Mouse (Mus musculus): ENCODE results near the gene Kctd14.
"Not testable (repeated sequence)": the region's sequence is repeated elsewhere in the genome, so short reads cannot be mapped to it uniquely, and the experiment has no call there.

Gene Kctd14

DNA sequence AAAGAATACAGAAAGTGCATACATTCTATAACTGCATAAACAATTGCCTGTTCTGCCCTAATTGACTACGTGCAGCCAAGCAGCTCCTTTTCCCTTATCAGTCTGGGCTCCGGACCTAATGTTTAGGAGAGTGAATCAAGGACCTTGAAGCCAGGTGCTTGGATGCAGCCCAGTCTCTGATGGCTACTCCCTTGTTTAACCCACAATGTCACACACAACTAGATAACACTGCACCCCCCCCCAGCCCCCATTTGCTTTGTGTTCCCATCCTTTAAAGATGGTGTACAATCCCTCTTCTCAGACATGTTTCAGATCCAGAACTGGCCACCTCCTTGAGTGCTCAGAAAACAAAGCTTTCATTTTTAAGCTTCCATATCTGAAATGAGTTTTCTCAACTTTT is at the start of gene Kctd14:
Kctd14 (plus strand) TSS at position 301 of the 400 bp plus-strand sequence.
- not testable (repeated sequence) for DNase-seq (ENCODE audit: low spot score in 2 of 2)

DNA sequence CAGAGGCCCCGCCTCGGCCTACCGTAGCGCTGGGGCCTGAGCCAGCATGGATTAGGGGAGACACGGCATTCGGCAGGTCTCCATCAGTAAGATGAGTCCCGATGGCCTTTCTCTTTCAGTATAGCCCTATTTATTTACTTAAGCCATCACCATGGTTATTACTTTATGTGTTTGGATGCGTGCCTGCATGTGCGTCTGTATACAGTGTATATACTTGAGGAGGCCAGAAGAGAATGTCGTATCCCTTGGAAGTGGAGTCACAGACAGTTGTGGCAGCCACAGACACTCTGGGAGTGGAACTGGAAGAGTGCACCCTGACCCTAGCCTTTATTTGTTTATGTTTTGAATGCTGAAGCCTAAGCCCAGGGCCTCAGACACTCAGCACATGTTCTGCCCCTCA is 44.0 kb upstream of the Kctd14 start:
- DNase-seq (ENCODE audit: low spot score in 2 of 2) = no peak

DNA sequence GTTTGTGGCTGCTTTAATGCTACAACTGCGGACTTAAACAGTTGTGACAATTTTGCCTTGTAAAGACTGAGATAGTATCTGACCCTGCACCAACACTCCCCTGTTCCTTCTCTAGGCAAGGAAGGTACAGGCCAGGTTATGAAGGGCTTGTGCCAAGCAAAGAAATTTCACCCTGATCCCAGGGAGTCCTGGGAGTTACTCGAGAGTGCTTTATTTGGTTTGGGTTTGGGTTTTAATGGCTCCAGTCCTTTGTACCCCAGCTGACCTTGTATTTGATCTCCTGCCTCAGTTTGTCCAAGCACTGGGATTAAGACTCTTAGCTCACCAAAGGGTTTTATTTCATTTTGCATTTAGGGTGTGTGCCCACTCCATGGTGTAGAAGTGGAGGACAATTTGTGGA is 40.0 kb upstream of the Kctd14 start:
- DNase-seq (ENCODE audit: low spot score in 2 of 2) = no peak

DNA sequence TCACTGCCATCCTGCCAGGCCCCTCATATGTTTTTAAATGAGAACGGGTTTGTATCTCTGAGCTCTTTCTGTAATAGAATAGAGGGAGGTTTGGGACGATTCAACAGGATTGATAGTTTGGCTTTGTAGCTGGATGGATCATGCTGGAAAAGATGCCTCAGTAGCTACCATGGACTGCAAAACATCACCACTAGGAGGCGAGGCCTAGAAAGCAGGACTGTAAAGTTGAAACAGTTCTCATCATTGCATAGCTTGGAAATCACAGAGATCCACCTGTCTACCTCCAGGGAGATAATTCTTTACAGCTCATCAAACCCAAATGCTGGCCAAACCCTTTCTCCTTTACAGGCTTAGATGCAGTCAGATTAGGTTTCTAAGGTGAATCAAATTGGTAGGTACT is 39.5 kb upstream of the Kctd14 start:
- no peak for DNase-seq (ENCODE audit: low spot score in 2 of 2)

DNA sequence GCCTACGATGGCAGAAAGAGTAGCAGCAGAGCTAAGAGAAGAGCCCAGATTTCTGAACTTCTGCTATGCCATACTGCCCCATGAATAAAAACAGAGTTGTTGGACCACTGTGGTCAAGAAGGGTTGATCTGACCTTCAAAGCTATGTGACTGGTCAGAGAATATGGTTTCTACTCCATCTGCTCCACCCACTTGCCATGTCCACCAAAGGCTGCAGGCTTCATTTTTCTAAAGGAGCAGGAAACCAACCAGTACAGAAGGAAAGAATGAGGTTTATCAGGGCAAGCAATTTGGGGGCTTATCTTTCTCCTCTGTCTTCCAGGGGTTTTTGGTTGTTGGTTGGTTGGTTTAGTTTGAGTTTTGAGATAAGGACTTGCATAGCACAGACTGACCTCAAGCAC is 37.1 kb upstream of the Kctd14 start:
- no peak for DNase-seq (ENCODE audit: low spot score in 2 of 2)

DNA sequence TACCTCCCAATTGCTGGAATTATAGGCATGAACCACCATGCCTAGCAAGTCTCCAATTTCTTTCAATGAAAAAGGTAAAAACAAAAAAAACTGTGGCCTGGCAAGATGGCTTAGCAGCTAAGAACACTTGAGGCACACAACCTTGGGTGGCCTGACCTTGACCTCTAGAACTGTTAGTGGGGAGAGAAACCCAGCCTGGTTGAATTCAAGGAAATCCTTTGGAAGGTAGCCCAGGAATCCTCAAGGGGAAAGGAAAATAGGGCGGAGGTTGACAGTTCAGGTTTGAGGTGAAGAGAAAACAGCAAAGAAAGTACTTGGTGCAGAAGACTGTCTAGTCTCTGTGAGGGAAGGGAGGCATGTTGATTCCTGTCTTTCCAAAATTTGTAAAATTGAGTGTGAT is 36.7 kb upstream of the Kctd14 start:
- no peak for DNase-seq (ENCODE audit: low spot score in 2 of 2)

DNA sequence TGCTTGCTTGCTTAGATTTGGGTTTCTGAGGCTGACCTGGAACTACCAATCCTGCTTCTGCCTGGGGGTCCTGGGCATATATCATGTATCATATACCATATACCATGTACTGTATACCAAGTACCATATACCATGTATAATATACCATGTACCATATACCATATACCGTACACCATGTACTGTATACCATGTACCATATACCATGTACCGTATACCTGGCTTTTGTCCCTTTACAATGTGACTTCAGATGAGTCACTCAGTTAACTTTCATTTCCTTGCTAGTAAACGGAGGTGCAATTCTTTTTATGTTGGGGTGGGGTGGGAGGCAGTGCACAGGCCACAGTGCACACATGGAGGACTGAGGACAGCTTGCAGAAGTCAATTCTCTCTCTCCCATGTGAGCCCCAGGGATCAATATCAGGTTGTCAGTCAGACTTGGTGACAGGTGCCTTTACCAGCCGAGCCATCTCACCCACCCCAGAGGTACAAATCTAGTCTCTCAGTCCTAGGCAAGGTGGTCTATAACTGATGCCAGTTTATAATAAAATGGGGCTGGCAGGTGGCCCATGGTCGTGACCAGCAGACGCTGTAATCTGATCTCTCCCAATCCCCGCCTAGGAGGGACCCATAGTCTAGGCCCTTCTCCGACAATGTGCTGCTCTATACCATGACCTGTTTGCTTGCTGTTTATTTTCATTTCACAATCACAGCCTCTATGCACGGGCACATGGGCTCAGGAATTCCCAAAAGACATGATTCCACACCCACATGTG is 36.0 kb upstream of the Kctd14 start:
- DNase-seq (ENCODE audit: low spot score in 2 of 2) = no peak

DNA sequence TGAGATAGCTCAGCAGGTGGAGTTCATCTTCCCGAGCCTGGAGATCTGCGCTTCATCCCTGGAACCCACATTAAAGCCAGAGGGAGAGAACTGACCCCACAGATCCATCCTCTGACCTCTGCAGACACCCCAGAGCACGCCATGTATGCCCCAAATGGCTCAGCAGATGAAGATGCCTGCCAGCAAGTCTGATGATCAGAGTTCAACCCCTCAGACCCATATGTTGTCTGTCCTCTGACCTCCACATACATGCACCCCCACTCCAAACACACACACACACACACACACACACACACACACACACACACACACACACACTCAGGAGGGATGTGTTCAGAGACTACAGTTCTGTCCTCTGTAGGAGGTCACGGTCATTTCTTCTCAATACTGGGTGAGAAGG is 34.6 kb upstream of the Kctd14 start:
- DNase-seq (ENCODE audit: low spot score in 2 of 2) = no peak

DNA sequence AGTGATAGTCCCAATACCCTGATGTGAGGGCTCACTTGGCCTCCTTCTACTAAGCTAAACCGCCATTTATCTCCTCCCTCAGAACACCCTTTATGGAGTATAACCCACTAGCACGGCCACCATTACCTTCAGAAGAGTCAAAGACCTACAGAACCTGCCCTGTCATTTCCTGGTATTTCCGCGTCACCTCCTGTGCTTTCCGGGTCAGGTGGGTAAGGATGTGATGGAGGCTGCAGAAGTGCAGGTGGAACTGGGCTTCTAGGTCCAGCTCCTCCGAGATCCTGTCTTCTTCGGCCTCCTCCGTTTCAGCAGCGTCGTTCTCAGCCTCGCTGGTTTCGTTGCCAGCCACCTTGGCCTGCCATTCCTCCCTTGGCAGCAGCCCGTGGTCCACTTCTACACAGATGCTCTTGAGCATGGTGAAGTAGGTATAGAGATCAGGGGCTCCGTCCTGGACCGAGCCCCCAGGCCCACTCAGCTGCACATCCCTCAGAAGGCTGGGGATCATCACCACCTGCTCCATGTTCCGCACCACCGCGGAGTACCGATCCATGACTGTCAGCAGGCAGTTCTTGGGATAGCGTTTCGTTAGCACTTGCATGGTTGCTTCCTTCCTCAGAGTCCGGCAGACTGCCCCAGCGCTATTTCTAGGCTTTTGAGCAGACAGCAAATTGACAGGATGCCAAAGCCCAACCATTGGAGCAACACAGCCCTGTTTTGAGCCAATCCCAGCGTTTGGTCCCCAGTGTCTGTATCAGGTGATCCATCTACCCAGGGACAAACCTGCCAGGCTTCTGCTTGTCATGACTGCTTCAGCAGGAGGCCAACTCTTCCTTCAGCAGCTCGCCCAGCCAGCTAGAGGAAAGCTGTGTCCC is 34.0 kb upstream of the Kctd14 start, which contains the start of gene Thrsp:
Thrsp (minus strand) TSS at position 825 of the 872 bp plus-strand sequence.
- no peak for DNase-seq (ENCODE audit: low spot score in 2 of 2)

DNA sequence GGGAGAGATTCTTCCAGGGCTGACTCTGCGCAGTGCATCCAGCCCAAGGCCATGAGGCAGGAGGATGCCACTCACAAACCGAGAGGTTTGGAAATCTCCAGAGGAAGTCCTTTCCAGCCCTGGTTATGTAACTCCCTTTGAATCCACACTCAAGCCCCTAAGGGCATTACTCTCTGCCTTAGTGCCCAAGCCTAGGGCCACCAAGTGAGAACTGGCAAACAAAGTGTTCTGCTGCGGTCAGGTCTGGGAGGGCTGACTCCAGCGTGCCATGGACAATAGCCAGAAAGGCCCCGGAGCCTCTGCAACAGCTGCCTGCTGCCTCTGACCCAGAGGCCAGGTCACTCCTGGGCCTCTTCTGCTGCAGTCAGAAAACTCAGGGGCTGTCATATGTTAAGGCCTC is 32.4 kb upstream of the Kctd14 start:
- no peak for DNase-seq (ENCODE audit: low spot score in 2 of 2)

DNA sequence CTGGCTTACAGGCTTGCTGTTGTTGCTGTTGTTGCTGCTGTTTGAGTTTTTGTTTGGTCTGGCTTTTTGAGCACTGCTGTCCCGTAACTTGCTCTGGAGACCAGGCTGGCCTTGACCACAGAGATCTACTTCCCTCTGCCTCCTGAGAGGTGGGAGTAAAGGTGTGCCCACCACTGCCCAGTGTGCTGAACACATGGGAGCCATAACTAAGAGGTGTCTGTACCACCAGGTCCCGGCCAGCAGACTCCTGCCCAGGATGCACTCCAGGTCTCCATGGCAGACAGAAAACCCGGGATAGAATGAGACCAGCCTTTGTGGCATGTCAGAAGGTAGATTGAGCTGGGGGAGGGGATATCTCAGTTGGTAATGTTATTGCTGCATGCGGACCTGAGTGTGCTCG is 32.0 kb upstream of the Kctd14 start:
- DNase-seq (ENCODE audit: low spot score in 2 of 2) = no peak

DNA sequence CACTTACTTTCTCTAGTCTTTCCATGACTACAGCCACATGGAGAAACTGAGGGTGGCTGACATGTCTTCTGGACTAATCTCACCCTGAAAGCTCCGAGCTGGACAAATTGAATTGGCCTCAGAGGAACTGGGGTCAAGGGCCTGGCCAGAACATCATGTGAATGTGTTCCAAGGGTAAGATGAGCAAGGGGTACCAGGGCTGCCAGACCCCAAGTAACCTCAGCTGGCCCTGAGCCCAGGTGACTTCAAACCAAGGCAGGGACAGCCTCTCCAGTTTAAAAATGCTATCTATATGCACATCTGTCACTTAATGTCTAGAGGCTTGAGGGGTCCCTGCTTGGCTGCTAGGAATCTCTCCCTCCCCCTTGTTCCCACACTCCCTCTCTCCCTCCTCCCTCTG is 30.7 kb upstream of the Kctd14 start:
- no peak for DNase-seq (ENCODE audit: low spot score in 2 of 2)

DNA sequence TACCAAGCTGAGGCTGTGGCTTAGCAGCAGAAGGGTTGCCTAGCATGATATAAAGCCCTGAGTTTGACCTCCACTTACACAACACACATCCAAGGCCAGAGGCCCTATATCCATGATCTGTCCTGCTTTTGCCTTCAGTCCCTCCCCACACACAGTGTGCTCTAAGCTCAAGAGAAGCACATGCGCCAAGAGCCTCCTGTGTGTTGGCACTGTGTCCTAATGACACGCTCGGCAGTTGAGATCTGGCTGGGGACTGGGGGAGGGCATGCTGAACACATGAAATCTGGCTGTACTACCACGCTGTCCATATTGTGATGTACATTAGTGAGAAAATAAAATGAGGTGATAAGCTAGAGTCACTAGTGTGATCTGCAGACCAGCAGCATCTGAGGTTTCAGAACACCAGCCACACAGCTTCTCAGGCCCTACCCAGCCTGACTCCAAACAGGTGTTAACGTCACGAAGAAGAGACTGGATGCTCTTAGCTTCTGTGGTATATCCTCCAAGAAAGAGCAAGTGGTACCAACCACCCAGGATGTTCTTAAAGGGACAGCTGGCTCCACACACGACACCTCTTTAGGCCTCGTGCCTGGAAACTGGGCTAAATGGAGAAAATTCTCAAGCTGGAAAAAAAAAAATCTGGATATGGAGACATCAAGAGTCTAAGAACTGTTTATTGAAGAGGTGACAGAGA is 30.0 kb upstream of the Kctd14 start:
- no peak for DNase-seq (ENCODE audit: low spot score in 2 of 2)

DNA sequence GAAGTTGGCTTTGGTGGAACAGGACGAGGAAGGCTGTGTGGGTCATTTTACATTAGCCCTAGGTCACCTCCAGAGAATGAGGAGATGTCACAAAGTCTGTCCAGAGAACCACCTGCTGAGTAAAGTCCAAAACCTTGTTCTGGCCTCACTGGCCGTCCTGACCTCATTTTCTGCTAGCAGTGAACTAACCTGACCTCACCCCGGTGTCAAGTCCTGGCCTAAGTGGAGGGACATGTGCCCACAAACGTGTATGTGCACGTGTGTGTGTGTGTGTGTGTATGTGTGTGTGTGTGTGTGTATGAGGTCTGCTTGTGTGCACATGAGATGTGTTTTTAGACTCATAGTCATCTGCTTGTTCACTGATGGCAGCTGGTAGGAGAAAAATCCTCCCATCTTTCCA is 27.4 kb upstream of the Kctd14 start:
- DNase-seq (ENCODE audit: low spot score in 2 of 2) = no peak

DNA sequence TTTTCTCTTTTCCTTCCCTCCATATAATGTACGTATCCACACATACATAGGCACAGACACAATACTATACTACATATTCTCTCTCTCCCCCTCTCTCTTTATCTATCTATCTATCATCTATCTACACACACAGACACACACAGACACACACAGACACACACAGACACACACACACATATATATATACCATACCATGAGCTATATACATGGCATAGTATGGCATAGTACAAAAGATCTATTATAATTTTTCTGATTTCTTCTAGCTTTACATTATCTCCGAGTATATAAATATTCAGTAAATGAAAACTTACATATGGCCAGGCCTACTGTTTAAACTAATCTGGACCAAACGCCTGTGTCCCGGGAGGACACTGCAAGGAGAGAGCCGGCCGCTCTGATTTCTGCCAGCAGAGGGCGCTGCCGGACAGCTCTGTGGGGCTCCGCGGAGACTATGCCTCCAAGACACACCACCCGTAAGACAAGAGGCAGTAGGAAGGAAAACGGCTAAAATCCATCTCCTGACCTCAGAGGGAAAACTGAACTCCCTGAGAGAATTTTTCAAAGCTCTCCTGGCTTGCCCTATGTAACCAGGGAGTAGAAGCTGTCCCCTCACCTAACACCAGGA is 26.4 kb upstream of the Kctd14 start:
- peak; percentile 92 to 93 for DNase-seq (ENCODE audit: low spot score in 2 of 2)

DNA sequence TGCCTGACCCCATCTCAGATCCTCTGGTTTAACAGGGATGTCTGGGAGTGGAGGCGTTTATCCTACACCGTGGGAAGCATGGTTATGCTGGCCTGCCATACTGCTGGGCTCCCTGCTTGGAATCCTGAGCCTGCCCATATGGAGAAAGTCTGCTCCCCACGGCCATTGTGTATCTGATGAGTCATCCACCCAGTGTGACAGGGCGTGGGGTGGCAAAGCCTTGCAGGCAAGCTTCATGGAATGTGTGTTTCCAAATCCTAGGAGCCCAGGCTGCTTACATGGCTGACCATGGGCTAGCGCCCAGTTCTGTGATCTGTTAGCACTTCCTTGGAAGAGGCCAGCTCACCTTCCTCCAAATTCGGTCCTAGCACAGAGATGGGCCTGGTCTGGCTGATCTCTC is 24.6 kb upstream of the Kctd14 start:
- no peak for DNase-seq (ENCODE audit: low spot score in 2 of 2)

DNA sequence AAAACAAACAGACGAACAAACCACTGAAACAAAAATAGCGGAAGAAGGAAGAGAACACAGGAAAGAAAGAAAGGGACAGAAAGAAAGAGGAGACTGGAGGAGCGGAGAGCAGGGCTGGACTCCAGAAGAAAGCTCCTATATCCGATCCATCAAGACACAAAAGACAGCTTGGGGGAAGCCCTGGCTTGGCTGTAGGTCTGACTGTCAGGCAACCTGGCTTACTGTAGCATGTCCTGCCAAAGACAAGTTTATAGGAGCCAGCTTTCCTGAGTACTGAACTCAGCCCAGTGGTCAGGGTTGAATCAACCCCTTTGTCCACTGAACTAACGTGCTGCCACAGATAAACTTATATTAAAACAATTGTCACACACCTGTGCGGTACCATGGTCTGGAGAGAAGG is 23.8 kb upstream of the Kctd14 start:
- DNase-seq (ENCODE audit: low spot score in 2 of 2) = no peak

DNA sequence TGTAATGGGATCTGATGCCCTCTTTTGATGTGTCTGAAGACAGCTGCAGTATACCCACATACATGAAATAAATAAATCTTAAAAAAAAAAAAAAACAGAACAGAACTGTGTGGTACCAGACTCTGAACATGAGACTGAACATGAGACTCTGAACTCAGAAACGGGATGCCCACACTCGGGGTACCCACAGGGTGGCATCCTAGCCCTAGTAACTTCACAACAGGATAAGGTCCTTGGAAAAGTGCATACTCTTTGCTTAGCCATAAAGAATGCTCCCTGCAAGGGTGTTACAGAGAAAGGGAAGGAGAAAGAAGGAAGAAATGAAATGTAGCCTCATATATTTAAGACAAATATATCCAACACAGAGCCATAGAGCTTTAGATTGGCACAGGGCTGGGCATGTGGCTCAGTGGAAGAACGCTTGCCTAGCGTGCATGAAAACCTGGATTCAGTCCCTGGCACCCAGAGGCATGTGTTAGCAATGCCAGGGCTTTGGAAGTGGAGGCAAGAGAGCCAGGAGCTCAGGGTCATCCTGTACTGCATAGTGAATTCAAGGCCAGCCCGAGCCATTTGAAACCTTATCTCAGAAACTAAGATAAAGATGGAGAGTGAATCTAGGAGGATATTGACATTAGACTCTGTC is 23.2 kb upstream of the Kctd14 start:
- DNase-seq (ENCODE audit: low spot score in 2 of 2) = no peak

DNA sequence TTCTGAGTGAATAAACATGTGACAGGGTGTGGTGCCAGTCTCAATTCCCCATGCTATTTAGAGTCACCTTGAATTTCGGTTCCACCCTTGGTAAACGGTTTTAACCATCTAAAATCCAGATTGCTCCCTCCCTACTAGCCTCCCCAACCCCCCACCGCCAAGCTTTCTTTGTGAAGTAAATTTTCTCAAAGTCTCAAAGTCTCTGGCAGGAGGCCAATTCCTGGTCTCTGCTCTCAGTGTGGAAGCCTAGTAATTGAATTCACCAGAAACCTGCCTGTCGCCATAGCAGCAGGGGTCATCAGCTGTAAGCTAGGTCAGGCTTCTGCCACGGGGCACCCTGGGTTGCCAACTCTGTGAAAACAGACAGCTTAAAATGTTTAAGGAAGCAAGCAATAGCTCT is 21.4 kb upstream of the Kctd14 start:
- DNase-seq (ENCODE audit: low spot score in 2 of 2) = peak in 1 of 2 experiments; percentile 56

DNA sequence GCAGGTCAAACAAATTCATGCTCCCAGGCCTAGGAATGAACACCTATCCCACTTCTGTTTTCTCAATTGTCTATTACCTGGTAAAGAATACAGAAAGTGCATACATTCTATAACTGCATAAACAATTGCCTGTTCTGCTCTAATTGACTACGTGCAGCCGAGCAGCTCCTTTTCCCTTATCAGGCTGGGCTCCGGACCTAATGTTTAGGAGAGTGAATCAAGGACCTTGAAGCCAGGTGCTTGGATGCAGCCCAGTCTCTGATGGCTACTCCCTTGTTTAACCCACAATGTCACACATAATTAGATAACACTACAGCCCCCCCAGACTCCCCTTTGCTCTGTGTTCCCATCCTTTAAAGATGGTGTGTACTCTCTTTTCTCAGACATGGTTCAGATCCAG is 17.6 kb upstream of the Kctd14 start:
- DNase-seq (ENCODE audit: low spot score in 2 of 2) = not testable (repeated sequence)

DNA sequence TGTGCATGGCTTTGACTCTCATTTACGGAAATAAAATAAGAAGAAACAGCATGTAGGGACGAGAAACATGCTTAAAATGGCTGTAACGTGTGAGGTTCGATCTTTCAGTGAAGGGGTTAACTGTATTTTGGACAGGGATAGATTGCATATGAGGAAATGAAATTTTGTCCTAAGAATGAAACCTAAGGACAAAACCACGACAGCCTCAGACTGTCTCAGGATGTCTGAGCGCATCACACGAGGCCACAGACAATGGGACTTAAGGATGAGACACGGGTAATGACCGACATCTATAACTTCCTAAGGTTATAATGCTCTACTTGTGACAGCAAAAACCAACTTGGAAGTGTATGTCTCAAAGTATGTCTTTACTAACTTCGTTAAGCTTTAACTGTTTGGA is 16.6 kb upstream of the Kctd14 start:
- DNase-seq (ENCODE audit: low spot score in 2 of 2) = no peak

Measured in spleen, postnatal 10 days (tissue).